Mouse (Mus musculus): ENCODE data around the gene Midn.
"Not testable (repeated sequence)": the region's sequence is repeated elsewhere in the genome, so short reads cannot be mapped to it uniquely, and the experiment has no call there.

Midn gene

DNA sequence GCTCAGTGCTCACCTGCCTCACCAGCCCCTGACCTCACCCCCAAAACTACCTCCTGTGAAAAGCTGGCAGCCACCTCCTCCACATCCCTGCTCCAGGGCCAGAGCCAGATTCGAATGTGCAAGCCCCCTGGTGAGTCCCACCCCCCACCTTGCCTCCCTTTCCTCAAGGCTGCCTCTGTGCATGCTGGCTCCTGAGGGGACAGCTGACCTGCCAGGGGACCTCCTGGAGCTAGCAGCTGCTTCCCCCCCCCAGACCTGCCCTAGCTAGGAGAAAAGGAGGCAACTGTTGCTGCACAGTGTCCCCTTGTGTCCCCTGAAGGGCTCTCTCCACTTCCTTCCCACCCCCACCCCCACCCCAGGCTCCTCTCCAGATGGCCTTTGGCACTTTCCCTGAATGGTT is 7.2 kb downstream of the Midn start:
- in situ Hi-C loops (cut with MboI; ENCODE audit: low sequenced_read_pairs) = no loop called here

DNA sequence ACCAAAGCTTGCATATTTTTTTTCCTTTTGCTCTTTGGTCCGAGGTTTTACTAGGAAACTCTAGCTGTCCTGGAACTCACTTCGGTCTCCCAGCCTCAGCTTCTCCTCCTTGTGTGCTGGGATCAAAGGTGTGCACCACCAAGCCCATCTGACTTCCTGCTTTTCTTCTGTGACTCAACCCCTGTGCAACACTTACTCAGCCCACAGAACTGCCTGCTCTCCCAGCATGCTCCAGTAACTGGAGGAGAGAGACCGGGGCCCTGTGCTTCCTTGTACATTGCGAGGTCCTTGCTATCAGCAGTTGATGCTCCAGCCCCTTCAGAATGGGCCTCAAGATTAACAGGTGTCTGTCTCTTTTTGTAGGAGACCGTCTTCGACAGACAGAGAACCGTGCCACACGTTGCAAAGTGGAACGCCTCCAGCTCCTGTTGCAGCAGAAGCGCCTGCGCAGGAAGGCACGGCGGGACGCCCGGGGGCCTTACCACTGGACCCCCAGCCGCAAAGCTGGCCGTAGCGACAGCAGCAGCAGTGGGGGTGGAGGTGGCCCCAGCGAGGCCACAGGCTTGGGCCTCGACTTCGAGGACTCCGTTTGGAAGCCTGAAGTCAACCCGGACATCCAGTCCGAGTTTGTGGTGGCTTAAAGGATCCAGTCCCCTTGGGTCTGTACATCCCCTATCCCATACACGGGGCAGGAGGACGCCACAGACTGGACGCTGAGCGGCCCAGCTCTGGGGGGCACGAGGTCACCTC is 8.1 kb downstream of the Midn start:
- in situ Hi-C loops (cut with MboI; ENCODE audit: low sequenced_read_pairs) = no loop called here

DNA sequence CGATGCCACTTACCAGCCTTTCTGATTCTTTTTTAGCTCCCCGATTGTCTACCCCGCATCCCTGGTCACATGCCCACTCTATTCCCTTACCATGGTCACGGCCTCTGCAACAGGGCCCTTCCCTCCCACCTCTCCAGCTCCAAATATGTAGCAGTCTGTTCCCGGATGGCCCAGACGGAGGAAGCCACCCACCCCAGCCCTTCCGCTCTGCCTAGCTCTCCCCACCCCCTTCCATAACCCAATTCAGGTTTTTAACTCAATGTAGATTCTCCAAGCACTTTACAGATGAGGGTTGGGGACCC is 8.6 kb downstream of the Midn start:
- in situ Hi-C loops (cut with MboI; ENCODE audit: low sequenced_read_pairs) = no loop called here

DNA sequence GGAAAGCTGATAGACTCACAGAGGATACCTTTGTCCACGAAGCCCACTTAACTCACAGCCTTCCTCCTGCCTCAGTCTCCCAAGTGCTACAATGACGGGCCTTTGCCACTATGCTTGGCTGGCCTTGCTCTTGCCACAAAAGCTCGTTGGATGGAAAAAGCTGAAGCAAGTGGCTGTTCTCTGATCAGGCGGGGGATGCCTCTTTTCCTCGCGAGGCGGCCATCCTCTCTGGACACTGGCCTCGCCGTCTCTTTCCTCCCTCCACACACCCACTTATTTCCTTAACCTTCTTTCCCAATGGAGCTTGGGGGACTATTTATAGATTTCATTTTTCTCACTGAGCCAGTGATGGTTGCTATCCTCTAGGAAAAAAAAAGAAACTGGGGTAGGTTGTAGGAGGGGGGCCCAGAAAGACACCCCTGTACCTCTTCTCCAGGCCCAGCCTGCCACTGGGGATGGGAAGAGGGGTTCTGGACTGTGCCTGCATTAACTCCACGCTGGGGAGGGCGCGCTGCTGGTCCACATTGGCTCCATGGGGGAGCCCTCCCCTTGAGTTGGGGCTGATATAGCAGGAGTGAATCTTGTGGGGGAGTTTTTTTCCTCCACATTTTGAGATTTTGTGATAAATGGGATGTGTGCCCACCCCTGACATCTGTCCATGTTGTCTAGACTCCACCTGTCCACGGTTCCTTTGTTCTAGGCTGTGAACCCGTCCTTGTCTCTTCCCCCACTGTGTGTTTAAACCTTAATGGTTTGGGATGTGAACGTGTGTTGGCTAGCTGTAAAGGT is 9.3 kb downstream of the Midn start:
- in situ Hi-C loops (cut with MboI; ENCODE audit: low sequenced_read_pairs) = no loop called here

DNA sequence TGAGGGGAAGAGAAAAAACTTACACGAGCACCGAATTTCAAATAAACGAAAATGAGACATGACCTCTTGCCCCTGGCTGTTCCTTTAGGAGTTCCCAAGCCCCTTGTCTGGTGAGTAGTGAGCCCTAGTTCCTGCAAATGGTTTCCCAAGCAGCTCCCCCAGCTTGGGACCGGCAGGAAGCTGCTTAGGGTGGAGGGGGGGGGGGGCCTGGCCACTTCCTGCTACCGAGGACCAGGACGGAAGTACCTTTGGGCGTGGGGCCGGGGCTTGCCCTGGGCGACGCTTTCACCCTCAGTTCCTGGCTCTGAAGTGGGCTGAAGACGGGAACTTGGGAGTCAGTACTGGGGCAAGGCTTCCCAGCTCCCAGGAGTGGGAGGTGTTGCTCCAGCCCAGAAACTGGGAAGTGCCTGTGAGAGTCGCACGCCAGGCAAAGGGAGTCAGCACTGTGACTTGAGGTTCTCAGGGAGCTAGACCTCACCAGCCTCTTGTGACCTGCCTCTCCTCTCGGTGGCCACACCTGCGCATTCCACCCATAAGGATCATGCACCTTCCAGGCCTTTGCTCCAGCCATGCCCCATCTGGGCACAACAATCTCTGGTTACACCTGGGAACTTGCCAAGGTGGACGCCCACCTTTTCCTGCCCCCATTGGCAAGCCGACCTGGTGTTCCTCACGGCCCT is 10.4 kb downstream of the Midn start:
- in situ Hi-C loops (cut with MboI; ENCODE audit: low sequenced_read_pairs) = no loop called here

DNA sequence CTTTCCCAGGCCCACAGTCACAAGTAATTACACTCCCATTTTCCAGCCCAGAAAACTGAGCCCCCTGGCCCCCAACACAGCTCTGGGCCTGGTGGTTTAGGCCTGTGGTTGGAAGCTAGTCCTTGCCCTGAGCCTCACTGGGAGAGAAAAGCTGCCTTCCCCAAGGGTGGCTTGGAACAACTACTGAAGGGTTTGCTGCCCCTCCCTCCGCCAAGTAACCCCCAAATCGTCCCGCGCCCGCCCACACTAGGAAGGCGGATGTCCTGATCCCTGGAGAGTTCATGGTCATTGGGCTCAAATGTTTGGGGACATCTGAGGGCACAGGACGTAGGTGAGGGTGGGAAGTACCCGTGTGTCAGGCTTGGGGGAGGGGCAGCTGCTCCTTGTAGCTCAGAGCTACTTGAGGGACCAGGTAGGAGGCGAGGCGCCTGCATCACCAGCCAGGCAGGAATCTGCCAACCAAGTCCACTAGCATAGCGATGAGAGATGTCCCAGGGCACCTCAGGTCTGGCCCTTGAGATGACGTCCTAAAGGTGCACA is 11.0 kb downstream of the Midn start:
- in situ Hi-C loops (cut with MboI; ENCODE audit: low sequenced_read_pairs) = no loop called here

DNA sequence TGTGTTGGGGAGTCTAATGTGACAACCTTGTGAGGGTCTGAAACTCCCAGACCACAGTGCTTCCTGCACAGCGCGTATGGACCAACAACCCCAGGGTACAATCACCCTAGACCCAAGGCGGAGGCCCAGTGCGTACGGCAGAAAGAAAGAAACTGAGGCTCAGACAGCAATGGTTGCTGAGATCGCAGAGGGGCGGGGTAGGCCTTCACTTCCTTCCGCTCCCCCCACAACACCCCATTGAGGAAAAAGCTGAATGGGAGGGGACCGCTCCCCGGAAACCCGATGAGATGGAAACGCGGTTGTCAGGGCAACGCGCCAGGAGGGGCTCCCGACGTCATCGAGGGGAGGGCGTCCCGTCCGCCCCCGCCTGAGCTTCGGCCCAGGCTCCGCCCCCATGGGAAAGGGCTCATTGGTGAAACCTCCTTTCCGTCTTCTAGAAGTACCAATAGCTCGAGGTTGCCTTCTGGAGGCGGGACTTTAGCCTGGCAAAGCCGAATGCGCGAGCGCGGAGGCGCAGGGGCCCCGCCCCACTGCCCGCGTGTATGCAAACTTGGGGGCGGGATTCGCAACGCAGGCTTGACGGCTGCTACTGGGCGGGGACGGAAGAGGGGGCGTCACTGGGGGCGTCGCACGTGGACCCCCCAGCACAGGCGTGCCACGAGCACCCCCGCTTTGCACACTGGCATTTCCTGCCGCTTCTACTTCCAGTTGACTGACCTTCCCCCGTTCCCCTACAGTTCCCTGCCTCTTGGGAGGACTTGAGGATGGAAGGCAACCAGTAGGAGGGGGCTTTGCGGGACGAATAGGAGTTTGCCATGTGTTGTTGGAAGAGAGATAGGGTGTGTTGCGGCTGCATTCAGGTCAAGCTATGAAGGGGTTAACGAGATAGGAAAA is 11.7 kb downstream of the Midn start:
- in situ Hi-C loops (cut with MboI; ENCODE audit: low sequenced_read_pairs) = no loop called here

DNA sequence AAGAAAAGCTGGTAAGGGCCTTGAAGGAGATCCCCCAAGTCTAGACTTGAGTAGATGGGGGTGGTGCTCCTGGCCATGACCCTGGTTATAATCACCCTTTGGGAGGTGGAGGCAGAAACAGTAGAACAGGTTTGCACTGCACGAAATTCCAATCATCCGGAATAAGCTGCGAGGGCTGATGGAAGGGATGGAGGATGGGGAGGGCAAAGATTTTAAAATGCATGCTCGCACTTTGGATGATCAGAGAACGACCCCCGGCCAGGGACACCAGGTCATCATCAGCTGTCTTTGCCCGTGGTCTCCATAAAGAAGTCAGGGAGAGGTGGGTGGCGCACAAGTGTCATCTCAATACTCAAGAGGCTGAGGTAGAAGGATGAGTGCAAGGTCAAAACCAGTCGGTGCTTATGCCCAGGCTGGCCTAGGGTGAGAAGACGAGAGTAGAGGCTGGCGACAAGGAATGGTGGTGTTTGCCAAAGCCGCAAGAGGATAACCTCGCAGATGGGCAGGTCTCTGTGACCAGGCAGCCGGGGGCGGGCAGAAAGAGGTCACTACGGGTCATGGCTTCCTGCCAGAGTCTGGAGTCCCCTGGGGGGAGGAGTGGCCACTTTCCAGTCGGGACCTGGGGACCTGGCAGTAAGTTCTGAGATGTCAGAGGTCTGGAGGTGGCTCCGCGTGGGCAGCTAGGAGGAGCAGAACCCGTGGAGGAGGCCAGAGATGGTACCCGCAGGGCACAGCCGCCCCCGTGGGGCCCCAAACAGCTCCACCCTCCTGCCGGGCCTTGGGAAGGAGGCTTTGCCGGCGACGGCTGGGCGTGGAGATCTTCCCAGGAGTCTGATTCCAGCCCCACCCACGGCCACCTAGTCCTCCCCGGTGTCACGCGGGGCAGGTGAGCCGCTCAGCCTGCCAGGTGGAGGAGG is 12.6 kb downstream of the Midn start:
- in situ Hi-C loops (cut with MboI; ENCODE audit: low sequenced_read_pairs) = no loop called here

DNA sequence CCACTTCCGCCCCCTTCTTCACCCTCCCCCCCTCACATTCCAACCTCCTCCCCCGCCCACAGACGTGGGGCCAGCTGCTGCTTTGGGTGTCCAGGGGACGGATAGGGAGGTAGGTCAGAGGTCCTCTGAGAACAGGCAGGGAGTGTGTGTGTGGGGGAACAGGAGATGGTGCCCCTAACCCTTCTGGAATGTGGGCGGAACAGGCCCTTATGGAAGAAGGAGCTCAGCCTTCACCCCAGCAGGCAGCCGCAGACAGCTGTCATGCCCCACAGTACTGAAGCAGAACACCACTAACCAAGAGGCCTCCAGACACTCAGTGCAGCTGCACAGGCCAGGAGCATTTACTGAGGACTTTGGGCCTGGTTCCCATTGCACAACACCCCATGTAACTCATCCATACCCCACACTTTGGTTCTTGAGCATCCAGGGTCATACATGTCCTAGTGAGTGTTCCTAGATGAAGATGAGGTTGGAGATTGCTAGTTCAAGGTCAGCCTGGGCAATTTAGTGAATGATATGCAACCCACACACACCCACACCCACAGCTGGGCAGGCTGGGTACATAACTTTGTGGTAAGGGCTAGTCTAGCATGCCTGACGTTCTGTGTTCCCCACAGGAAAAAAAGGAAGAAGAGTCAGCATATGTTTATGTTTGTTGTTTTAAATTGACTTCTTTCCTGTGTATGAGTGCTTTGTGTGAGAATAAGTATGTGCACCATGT is 13.6 kb downstream of the Midn start:
- in situ Hi-C loops (cut with MboI; ENCODE audit: low sequenced_read_pairs) = no loop called here

DNA sequence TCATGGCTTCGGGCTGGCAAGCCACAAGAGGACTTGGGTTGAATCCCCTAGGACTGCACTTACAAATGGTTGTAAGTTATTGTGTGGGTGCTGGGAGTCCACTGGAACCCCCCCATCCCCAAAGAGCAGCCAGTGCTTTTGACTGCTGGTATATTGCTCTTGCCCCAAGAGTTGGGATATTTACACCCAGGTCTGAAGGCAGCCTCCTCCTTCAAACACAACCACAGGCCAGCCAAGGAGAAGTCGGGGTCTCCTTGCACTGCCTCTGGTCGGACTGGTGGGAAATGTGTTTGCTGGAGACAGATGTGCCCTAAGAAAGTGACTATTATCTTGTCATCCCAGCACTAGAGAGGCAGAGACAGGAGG is 14.2 kb downstream of the Midn start:
- in situ Hi-C loops (cut with MboI; ENCODE audit: low sequenced_read_pairs) = no loop called here

DNA sequence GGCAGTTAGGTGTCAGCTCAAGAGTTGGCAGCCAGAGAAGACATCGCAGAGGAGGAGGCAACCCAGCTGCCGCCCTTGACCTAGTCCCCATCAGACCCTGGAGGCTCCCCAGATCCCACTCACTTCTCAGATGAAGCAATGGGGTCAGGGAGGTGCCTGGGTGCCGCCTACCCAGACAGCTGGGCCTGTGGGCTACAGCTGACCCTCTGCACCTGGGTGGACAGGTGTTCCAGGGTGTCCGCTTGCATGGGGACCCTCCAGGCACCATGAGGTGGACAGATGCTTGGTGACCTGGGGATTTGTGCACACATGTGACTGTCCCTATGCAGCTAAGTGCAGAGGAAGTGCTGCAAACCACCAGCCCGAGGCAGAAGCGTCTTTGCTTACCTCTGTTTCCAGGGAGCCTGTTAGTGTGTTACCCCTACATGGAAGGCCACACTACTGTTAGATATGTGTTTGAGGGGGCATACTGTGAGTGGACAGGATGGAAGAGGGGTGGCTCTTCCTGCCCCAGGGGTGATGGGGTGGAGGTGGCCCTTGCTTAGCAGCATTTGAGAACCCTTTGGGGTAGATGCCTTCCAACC is 14.7 kb downstream of the Midn start:
- in situ Hi-C loops (cut with MboI; ENCODE audit: low sequenced_read_pairs) = no loop called here

DNA sequence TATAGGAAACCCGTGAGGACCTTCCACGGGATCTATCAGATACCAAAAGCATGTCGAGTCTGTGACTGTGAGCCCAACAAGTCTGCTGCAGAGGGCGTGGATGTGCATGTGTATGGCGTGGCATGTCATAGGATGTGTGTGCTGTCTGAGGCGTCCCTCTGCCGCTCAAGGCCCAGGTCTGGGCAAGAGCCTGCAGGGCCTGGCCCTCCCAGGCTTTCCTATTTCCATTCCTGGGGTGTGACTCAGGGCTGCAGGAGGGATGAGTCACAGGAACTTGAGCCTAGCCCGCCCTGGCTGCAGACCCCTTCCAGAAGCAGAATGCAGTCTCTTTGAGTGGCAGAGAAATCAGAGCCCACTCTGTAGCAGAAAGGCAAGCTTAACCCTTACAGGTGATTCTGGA is 15.6 kb downstream of the Midn start:
- in situ Hi-C loops (cut with MboI; ENCODE audit: low sequenced_read_pairs) = no loop called here

DNA sequence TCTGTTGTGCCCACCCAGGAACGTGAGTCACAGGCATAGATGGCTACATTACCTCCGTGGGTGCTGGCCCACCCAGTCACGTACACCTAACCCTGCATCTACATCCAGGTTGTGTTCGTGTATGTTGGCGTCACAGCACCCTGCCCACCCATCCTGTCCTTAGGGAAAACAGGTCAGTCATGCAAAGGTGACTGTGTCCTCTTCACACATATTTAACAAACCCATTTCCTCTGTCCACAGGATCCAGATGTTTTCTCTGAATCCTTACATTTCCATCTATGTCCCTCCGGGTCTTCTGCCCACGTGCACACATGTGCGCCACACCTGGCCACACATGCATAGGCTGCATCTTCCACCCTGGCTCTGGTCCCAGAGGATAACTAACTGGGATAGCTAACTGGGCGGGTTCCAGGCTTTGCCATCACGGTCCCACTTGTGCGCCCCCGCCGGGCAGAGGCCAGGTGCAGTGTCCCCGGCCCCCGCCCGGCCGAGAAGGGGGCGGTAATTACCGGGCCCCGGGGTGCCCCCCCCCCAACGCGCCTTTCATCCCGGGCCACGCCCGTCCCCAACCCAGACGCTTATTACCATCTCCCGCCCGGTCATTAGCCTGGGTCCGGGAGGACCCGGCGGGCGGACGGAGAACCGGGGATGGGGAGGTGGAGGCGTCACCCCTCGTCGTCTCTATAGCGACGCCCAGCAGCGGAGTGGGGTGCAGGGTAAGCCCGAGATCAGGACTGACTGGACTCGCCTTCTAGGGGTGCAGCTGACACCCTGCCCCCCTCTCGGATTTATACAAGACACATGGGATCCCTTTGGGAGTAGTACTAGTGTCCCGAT is 16.3 kb downstream of the Midn start:
- in situ Hi-C loops (cut with MboI; ENCODE audit: low sequenced_read_pairs) = no loop called here

DNA sequence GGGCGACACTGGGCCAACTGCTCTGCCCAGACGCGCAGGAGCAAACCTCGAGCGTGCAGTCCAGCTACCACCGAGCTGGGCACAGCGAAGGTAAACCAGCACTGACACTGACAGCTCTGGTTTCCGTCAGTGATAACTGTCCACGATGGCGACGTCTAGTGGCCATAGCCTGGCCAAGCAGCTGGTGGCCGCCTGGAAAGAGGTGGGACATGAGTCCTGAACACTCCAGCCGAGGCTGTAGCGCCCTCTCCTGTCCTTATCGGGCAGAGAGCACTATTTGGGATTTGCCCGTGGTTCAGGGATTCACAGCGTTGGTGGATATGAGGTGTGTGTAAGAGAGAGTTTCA is 16.9 kb downstream of the Midn start:
- in situ Hi-C loops (cut with MboI; ENCODE audit: low sequenced_read_pairs) = no loop called here

DNA sequence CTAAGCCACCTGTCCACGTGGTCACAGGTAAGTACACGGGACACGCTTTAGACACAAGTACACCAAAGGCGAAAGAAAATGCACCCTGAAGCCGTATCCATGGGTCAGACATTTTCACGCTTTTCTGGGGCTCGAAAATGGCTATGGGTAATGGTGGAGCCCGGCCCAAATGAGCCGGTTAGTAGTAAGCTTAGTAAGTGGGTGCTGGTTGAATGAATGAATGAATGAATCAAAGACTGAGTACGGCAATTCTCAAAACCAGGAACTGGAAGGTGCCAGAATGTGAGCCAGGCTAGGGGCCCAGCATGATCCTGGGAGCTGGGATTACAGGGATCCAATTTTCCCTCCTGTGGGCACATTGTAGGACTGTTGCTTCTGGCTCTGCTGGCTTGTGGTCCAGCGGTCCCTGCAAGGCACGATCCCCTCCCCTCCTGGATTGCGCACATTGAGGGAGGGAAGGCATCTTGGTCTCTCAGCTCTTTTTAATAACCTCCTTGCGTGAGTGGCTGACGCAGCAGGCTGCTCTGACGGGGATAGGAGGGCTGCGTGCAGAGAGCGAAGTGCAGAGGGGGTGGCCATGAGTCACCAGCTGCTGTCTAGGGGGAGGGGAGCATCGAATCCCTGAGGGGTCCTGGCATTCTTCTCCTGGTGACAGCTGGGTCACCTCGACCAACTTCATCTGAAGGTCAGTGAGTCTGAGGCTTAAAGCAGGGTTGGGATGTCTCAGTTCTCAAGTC is 17.5 kb downstream of the Midn start, which contains the start of gene Cirbp:
Gene Cirbp, plus strand, starts transcription at position 594 of the 737 bp plus-strand sequence.
- in situ Hi-C loops (cut with MboI; ENCODE audit: low sequenced_read_pairs) = no loop called here

DNA sequence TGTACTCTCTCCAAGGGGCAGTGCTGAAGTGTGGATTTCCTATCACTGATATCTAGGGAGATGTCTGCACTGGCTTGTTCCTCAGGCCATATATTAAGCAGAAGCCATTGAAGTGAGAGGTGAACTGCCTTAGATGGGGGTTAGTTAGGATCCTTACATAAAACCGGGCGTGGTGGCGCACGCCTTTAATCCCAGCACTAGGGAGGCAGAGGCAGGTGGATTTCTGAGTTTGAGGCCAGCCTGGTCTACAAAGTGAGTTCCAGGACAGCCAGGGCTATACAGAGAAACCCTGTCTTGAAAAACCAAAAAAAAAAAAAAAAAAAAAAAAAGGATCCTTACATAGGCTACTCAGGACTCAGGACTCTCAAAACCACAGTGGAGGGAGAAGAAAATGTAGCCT is 18.1 kb downstream of the Midn start:
- in situ Hi-C loops (cut with MboI; ENCODE audit: low sequenced_read_pairs) = not testable (repeated sequence)

DNA sequence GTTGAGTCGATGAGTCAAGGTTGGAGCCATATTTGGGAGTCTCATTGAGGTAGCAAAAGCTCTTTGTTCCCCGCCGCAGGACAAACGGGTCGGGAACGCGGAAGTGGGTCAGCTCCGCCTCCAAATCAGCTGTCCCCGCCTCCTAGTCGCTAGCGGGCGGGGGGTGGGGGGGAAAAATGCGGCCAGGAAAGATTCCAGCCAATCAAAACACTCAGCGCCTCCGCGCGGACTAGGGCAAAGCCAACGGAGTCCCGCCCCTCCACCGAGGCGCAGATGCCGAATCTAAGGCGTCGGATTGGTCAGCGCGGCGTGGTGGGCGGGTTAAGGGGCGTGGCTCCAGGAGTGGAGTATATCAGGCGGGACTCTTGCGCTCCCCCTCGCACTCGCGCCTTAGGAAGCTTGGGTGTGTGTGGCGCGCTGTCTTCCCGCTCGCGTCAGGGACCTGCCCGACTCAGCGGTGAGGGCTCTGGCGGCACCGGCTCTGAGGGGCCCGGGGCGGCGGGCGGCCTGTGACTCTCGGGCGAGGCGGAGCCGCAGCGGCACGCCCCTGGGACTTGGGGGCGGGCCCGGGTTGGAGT is 19.5 kb downstream of the Midn start:
- in situ Hi-C loops (cut with MboI; ENCODE audit: low sequenced_read_pairs) = no loop called here
